Mouse (Mus musculus) heart, embryonic 11.5 days (tissue): ENCODE data around the gene Insl6. TPM values are rescaled to one million over a fixed set of nuclear protein-coding genes. Genes with fewer than 3 reads are reported as not detected.
A peak's percentile ranks its signal among the peaks of the same experiment; 100 is the strongest.

Experiments
- ATAC-seq: fragments of 200-750 bp; cut with Nextera tagmentation; replicated peaks from 2 replicates; pipeline ENCODE4 v1.8.0; 2017; ENCODE audit warnings: moderate library complexity; ENCODE audit not compliant: insufficient number of reproducible peaks, low FRiP score, low TSS enrichment
- H3K27ac ChIP-seq: fragments of 300-500 bp; sonication (generic); 2 replicates; pipeline ENCODE4 v1.5.1; 2014; ENCODE audit warnings: mild to moderate bottlenecking, low read depth, low read length
- H3K27me3 ChIP-seq: fragments of 300-500 bp; sonication (generic); 2 replicates; pipeline ENCODE4 v1.6.1; 2014; ENCODE audit warnings: mild to moderate bottlenecking, low read length, mixed read lengths; ENCODE audit not compliant: control insufficient read depth, insufficient read depth
- H3K36me3 ChIP-seq: fragments of 300-500 bp; sonication (generic); 2 replicates; pipeline ENCODE4 v1.6.1; 2014; ENCODE audit warnings: mild to moderate bottlenecking, low read length, moderate library complexity, mixed read lengths; ENCODE audit not compliant: control insufficient read depth, insufficient read depth
- H3K4me1 ChIP-seq: fragments of 300-500 bp; sonication (generic); 2 replicates; pipeline ENCODE4 v1.6.1; 2014; ENCODE audit warnings: low read length; ENCODE audit not compliant: control insufficient read depth, insufficient read depth
- H3K4me2 ChIP-seq: fragments of 300-500 bp; sonication (generic); 2 replicates; pipeline ENCODE4 v1.6.1; 2014; ENCODE audit warnings: mild to moderate bottlenecking, moderate library complexity
- H3K4me3 ChIP-seq: fragments of 300-500 bp; sonication (generic); 2 replicates; pipeline ENCODE4 v1.5.1; 2014; ENCODE audit warnings: low read depth, low read length
- H3K9ac ChIP-seq: fragments of 300-500 bp; sonication (generic); 2 replicates; pipeline ENCODE4 v1.6.1; 2014; ENCODE audit warnings: mild to moderate bottlenecking, low read depth, low read length, moderate library complexity
- H3K9me3 ChIP-seq: fragments of 300-500 bp; sonication (generic); replicated peaks from 2 replicates; pipeline ENCODE4 v1.6.1; 2016; ENCODE audit warnings: low read length; ENCODE audit not compliant: control insufficient read depth
- WGBS: fragments of 180-500 bp; shearing (Covaris S2); extraction: QIAGEN DNeasy Blood & Tissue Kit; methylation state at CpG from one replicate; pipeline ENCODE4 v1.1.7; 2014; ENCODE audit not compliant: insufficient replicate concordance; 5-methylcytosine and 5-hydroxymethylcytosine counted together
- polyA plus RNA-seq: library from polyadenylated mRNA; unstranded; fragments of >200 nt; fragmentation: Nextera tagmentation; extraction: Ambion mirVana; gene quantifications from 2 replicates; pipeline ENCODE4 v1.2.1, GENCODE M21; 2014

Insl6 gene
- polyA plus RNA-seq, 1 experiment from 2014 or later = 6.6 TPM

- Histone ChIP-seq H3K27ac (no peak overlapping the region), H3K9ac (no peak overlapping the region), H3K36me3 (no peaks in the 10 kb centered on the region), H3K4me2 (no peak overlapping the region), H3K9me3 (no peaks in the 10 kb centered on the region), H3K27me3 (no peaks in the 10 kb centered on the region), H3K4me1 (no peaks in the 10 kb centered on the region), H3K4me3 (no peak overlapping the region)
- no peak for ATAC-seq
- WGBS = 81% methylated on average over 4 of the region's 4 CpGs
Measured at GRCm38 (mm10) chr19:29341029-29341428, 15.9 kb upstream of the Insl6 start.

GRCm38 (mm10) chr19:29336624-29337023 is 11.5 kb upstream of the Insl6 start:
- Histone ChIP-seq H3K4me3 (no peak overlapping the region), H3K36me3 (no peaks in the 10 kb centered on the region), H3K27ac (no peak overlapping the region), H3K4me1 (no peaks in the 10 kb centered on the region), H3K9me3 (no peaks in the 10 kb centered on the region), H3K4me2 (no peak overlapping the region), H3K9ac (no peak overlapping the region), H3K27me3 (no peaks in the 10 kb centered on the region)
- WGBS = 77% methylated on average over 2 of the region's 2 CpGs
- no peak for ATAC-seq

DNA sequence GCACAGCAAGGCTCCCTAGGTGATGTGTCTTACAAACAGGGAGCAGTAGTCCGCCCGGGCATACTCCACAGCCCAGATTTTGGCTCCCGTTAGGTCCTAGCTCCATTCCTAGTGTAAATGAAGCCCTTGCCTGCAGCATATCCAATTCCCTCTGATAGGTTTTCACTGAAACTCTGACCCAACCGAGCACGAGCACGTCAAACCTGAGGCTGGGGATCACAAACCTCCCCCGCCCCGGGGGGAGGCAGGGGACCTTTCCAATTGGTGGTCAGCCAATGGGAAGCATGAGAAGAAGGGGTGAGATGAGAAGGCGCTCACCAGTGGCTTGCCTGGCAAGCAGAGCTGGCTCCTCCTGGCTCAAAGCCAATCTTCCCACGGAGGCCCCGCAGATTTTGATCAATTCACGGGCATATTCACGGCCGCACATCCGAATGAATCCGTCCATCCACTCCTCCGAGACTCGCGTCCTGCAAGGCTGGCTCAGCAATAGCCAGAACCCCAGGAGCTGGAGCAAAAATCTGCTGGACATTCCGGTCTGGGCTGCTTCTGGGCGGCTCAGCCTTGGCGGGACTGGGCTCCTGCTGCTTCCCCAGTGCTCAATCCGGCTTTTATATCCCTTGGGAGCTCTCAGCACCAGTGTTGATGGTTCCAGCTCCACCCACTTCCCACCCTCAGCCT is 9.1 kb upstream of the Insl6 start, which contains the start of gene Rln1:
TSS of gene Rln1 (minus strand) at position 603 of the 678 bp plus-strand sequence.
- ATAC-seq = no peak
- Histone ChIP-seq H3K27me3 (no peaks in the 10 kb centered on the region), H3K4me1 (no peaks in the 10 kb centered on the region), H3K4me2 (peak within 1 kb of the TSS; percentile 82), H3K27ac (no peak within 1 kb of the TSS), H3K9me3 (no peaks in the 10 kb centered on the region), H3K9ac (peak within 1 kb of the TSS; percentile 63), H3K4me3 (peak within 1 kb of the TSS; percentile 47), H3K36me3 (no peaks in the 10 kb centered on the region)
- 2% methylated on average over 23 of the region's 23 CpGs for WGBS

DNA sequence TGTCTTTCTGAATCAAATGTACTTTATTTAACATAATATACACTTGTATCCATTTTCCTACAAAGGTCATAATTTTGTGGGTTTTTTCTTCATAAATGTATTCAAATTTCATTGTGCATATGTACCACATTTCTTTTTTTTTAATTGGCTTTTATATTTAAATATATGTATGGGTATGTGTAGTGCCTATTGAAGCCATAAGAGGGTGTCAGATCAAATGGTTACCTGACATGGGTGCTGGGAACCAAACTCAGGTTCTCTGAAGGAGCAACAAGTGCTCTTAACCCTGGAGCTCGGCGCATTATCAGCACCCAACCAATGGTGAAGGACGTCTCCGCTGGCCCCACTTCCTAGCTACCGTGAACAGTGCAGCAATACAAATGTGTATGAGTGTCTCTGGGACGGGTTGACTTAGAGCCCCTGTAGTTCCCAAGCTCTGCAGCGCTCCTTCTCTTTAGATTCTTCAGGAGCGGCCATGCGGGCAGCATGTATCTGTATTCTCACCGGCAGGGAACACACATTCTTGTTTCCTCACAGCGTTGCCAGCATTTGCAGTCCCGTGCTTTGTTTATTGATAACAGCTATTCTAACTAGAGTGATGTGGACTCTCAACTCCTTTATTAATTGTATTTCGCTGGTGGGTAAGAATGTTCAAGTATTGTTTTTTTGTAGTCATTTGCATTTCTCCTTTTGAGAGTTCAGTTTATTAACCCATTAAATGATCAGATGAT is 1.8 kb upstream of the Insl6 start:
- Histone ChIP-seq H3K4me3 (no peak overlapping the region), H3K27ac (no peak overlapping the region), H3K4me2 (no peak overlapping the region), H3K36me3 (no peaks in the 10 kb centered on the region), H3K4me1 (no peaks in the 10 kb centered on the region), H3K9me3 (no peaks in the 10 kb centered on the region), H3K9ac (no peak overlapping the region), H3K27me3 (no peaks in the 10 kb centered on the region)
- no peak for ATAC-seq
- WGBS = 74% methylated on average over 13 of the region's 13 CpGs

DNA sequence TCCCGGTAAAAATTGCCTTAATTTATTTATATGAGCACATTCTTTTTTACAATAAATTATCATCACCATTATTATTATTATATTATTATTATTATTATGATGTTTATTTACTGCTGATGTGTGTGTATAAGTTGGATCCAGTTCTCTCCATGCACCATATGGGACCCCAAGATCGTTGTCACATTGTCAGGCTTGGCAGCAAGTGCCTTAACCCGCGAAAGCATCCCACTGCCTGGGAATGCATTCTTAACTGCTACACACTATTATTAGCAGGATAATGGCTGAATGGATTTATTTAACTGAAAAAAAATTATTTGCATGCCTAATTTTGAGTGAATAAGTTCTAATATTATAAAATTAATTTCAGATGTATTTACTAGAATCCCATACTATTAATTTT is 1.2 kb upstream of the Insl6 start:
- no peaks in the 10 kb centered on the region for H3K4me1 ChIP-seq
- H3K4me3 ChIP-seq = no peak overlapping the region
- 91% methylated on average over 4 of the region's 4 CpGs for WGBS
- H3K9ac ChIP-seq = no peak overlapping the region
- no peaks in the 10 kb centered on the region for H3K27me3 ChIP-seq
- H3K36me3 ChIP-seq = no peaks in the 10 kb centered on the region
- no peaks in the 10 kb centered on the region for H3K9me3 ChIP-seq
- no peak for ATAC-seq
- H3K4me2 ChIP-seq = no peak overlapping the region
- no peak overlapping the region for H3K27ac ChIP-seq

GRCm38 (mm10) chr19:29325852-29326180 is 660 bp upstream of the Insl6 start:
- H3K4me1 ChIP-seq = no peaks in the 10 kb centered on the region
- H3K9ac ChIP-seq = no peak overlapping the region
- peak overlapping the region; percentile 31 for H3K4me3 ChIP-seq
- H3K9me3 ChIP-seq = no peaks in the 10 kb centered on the region
- no peaks in the 10 kb centered on the region for H3K27me3 ChIP-seq
- H3K4me2 ChIP-seq = peak overlapping the region; percentile 59
- 62% methylated on average over 9 of the region's 9 CpGs for WGBS
- H3K27ac ChIP-seq = 0 out of 2 replicates have a peak overlapping the region, but pooled peaks have one; percentile 5
- ATAC-seq = no peak
- H3K36me3 ChIP-seq = no peaks in the 10 kb centered on the region

GRCm38 (mm10) chr19:29323416-29324049 is 1.6 kb downstream of the Insl6 start:
- ATAC-seq = no peak
- Histone ChIP-seq H3K4me1 (no peaks in the 10 kb centered on the region), H3K9ac (no peak overlapping the region), H3K27ac (no peak overlapping the region), H3K36me3 (no peaks in the 10 kb centered on the region), H3K27me3 (no peaks in the 10 kb centered on the region), H3K4me2 (no peak overlapping the region), H3K4me3 (no peak overlapping the region), H3K9me3 (no peaks in the 10 kb centered on the region)
- 76% methylated on average over 8 of the region's 8 CpGs for WGBS

- H3K4me3 ChIP-seq = no peak overlapping the region
Measured at GRCm38 (mm10) chr19:29312661-29313060, 12.5 kb downstream of the Insl6 start.

More at GRCm38 (mm10) chr19:29312661-29313060, 12.5 kb downstream of the Insl6 start:
- Histone ChIP-seq H3K36me3 (peaks cover 6% of the 10 kb centered on the region), H3K4me1 (no peaks in the 10 kb centered on the region), H3K4me2 (no peak overlapping the region), H3K9me3 (0 out of 2 replicates have a peak, but pooled peaks cover 3% of the 10 kb centered on the region), H3K27ac (no peak overlapping the region), H3K27me3 (no peaks in the 10 kb centered on the region), H3K9ac (no peak overlapping the region)
- no peak for ATAC-seq
- 79% methylated on average over 7 of the region's 7 CpGs for WGBS
